Mouse (Mus musculus): ENCODE measurements at regions not wholly inside any gene's neighbourhood (a gene's known extent, or its start where the extent isn't known, plus 50 kb on each side); places are given as distances from the start of the nearest gene placed in this dataset.
A peak's percentile ranks its signal among the peaks of the same experiment; 100 is the strongest.
"Not testable (repeated sequence)": the region's sequence is repeated elsewhere in the genome, so short reads cannot be mapped to it uniquely, and the experiment has no call there.

GRCm38 (mm10) chr1:157755015-157755649 lies 248.6 kb downstream of the Sec16b start:
- no peak for DNase-seq (ENCODE audit: low spot score in 2 of 2)

DNA sequence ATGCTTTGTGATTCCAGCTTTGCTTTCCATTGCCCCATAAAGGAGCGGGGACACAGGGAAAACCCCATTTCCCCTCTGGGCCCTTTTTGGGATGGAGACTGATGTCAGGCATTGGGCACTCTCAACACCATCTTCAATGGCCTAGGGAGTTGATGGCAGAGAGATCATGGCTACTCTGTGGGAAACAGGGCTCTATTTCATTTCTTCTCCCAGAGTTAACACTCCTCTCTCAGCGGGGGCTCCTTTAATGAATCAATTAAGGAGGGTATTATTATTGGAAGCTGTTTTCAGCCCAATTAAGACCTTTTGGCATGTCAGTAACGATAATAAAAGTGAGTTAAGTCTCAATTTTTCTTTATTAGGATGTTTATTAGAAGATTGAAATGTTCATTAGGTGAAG lies 250.4 kb downstream of the Sec16b start:
- DNase-seq (ENCODE audit: low spot score in 2 of 2), result no peak

DNA sequence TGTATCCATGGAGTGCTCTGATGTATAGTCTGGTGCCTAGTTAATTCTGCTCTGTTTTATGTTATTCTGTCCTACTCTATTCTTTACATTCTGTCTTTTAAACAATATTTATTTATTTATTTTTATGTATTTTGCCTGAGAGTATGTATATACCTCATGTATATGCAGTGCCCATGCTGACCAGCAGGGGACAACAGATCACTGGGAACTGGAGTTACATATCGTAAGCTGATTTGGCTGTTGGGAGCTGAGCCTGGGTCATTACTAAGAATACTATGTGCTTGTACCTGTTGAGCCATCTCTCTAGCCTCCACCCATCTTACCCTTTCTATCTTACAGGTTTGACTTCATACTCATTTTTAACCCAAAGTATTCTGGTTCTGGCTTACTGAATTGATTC lies 251.8 kb downstream of the Sec16b start:
- no peak for DNase-seq (ENCODE audit: low spot score in 2 of 2)

GRCm38 (mm10) chr1:157768201-157768600 lies 261.7 kb downstream of the Sec16b start:
- no peak for DNase-seq (ENCODE audit: low spot score in 2 of 2)

GRCm38 (mm10) chr1:157797711-157798110 lies 291.2 kb downstream of the Sec16b start:
- no peak for DNase-seq (ENCODE audit: low spot score in 2 of 2)

DNA sequence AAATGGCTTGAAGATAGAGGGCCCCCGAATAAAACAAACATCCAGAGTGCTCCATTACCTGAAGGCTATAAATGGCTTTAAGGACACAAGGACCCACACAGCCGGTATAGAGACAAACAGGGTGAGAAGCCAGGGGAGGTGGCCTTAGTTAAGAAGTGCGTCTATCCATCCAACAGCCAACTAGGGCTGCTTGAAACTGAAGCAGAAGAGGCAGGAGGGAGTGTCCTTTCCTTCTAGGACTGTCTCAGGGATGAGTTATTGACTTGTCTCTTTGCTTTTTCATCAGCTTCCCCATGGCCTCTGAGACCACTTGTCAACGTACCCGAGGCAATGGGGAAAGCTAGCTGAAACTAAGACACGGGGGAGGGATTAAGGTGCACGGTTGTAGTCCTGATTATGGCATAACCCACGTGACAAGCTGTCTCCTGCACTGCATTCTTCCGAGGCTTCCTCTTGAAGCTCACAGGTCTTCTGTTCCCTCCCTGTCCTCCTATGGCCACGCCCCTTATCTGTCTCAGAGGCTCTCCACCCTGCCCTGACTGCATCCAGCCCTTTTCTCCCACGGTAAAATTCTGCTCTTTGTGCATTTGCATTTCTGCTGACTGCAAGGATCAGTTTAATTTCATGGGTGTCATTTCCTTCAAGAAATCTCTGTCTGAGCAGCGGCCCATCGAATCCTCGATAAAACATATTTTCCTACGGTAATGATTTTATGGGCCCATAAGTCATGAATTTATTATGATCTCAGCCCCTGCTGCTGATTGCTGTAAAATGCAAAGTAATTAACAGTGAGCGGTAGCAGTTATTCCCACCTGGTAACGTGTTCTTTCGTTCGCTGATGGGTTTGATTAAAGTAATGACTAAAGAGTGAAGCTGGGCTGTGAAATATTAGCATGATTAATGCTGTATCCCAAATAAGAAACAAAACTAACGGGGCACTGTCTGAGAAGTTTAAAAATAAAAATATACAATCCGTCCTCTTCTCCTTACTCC lies 292.3 kb downstream of the Sec16b start:
- DNase-seq (ENCODE audit: low spot score in 2 of 2), result no peak

DNA sequence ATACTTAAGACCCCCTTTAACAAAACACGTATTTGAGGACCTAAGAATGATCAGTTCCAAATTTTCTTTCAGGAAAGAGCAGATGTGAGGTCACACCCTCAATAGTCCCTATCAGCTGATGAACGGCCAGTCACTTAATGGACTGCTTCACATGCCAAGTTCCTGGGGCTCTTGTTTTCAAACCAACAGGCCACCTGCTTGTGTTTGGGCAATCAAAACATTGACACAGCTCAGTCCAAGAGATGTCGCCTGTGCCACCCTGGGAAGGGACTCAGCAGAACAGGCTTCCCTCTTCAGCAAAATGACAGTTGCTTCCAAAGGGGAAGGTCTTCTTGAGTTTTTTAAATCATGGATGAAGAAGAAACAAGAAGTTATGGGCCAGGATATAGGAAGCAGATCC lies 294.6 kb downstream of the Sec16b start:
- no peak for DNase-seq (ENCODE audit: low spot score in 2 of 2)

GRCm38 (mm10) chr1:157804229-157804628 lies 297.7 kb downstream of the Sec16b start:
- no peak for DNase-seq (ENCODE audit: low spot score in 2 of 2)

DNA sequence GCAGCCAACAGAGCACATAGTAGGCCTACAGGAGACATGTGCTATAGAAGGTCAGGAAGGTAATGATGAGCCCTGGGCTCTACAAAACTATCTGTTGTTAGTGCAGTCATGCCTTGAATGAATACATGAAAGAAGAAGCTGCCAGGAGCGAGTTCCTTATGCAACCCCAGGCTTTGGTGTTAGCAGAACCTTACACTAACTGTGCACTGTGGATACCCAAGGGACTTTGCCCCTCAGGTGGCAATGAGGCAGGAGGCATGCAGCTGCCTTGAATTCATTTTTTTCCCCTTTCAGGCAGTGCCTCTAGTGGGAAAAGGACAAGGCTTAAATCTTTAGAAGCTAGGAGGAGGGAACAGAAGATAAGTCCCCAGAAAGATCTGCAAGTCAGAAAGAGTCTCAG lies 299.8 kb downstream of the Sec16b start:
- no peak for DNase-seq (ENCODE audit: low spot score in 2 of 2)

GRCm38 (mm10) chr1:157809674-157810471 lies 303.3 kb downstream of the Sec16b start:
- DNase-seq (ENCODE audit: low spot score in 2 of 2), result no peak

GRCm38 (mm10) chr1:157810657-157811056 lies 304.1 kb downstream of the Sec16b start:
- no peak for DNase-seq (ENCODE audit: low spot score in 2 of 2)

DNA sequence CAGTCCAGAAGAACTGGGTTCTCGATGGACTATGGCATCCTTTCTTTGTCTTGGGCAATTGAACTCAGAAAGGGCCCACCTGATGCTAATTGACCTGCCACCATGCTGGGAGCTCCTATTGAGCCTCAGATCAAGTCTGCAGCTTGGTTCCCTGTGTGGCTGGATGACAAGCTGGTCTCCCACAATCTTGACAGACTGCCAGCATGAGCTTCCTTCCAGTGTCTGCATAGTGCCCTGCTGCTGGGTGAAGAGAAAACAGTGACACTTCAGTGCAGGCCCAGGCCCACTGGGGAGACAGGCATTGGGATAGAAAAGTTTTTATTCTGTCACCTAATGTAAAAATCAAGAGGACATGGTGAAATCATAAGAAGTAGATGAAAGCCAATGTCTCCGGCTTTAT lies 321.4 kb downstream of the Sec16b start:
- no peak for DNase-seq (ENCODE audit: low spot score in 2 of 2)

DNA sequence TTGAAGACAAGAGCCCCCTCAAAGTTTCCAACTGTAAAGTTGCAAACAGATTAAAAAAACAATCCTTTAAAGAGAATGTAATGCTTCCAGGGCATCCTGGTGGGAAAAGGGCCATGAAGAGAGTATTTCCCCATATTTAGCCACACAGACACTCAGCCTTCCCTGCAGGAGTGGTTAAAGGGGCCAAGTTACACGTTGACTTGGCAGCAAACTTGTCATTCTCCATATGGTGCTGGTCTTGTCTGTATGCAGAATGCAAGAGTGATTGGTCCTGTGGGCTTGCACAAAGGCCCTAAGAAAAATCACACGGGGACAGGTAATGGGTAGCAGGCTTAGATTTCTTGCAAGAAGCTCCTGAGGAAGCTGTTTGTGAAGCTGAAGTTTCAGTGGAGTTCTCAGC lies 325.0 kb downstream of the Sec16b start:
- DNase-seq (ENCODE audit: low spot score in 2 of 2), result no peak

- DNase-seq (ENCODE audit: low spot score in 2 of 2), result no peak
These were observed 366.2 kb downstream of the Sec16b start for GRCm38 (mm10) chr1:157872775-157873174.

DNA sequence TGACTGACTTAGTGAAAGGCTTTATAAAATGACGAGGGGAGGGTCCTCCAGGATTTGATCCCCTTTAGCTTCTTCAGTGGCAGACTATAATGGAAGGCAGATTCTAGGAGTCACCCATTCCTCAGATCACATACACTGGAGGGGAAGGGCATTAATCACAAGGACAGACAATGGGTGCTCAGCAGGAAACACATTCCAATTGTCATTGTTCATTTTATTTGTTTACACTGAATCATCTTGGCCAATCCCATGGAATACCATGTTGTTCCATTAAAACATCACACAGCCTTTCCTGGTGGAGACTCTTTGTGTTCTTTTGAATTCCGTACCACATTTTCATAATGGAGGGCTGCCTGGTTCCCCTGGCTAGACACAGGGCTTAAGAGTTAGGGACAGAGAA lies 368.5 kb downstream of the Sec16b start:
- DNase-seq (ENCODE audit: low spot score in 2 of 2), result no peak

- not testable (repeated sequence) for DNase-seq (ENCODE audit: low spot score in 2 of 2)
These were observed 370.6 kb downstream of the Sec16b start for GRCm38 (mm10) chr1:157877117-157877516.

DNA sequence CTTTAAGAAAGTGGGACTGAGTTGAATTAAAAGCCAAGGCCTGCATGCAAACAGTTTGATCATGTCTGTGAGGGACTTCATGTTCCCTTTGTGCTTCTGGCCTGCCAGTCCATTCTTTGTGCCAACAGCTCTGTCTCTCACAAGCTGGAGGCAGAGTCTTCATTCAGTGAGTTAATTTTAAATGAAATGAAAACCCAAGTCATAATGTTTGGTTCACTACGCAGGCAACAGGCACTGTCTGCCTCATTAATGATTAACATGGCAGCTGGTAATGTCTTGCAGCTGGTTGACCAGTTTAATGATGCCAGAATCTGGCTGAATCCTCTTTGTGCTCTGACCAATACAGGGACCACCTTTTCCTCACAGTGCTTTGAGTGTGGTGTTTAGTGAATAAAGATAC lies 380.6 kb downstream of the Sec16b start:
- DNase-seq (ENCODE audit: low spot score in 2 of 2), result no peak

DNA sequence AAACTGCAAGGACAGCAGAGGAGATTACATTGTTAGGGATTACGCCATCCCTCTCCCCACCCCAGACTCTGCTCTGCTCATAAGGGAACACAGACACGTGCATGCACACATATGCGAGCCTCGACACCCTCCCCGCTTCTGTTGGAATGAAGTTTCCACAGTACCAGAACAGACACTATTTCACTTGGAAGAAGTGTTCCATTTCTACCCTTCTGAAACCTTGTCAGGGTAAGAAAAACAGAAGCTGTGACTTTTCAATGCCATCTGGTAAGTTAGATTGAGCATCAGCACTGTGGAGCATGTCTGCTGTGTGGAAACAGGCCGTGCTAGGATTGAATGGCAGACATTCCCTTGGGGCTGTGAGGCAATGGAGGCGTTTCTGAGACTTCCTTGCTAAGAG lies 382.0 kb downstream of the Sec16b start:
- DNase-seq (ENCODE audit: low spot score in 2 of 2), result peak in 1 of 2 experiments; percentile 58

- DNase-seq (ENCODE audit: low spot score in 2 of 2), result no peak
These were observed 399.6 kb downstream of the Sec16b start for GRCm38 (mm10) chr1:157906168-157906567.

DNA sequence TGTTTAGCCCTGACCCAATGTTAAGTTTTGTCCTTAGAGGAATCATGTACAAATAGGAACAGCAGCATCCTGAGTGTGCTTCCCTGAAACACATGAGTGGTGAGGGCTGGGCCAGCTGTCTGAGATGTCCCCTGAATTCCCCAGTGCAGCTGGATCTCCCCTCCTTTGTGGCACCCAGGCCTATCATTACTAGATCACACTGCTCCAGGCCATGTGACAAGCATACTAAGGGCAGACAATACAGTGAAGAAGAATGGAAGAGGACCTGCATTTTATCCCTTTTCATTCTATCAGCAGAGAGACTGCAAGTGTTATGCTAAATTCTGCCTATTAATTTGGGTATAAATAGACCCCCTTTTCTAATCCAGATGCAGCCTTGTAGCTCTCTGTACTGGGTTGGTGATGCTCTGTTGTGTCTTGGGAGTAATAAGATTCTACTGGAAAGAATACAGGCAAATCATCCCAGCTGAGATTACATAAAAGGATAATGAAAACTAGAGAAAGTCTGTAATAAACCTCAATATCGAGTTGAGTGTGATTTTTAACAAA lies 418.3 kb downstream of the Brinp2 start:
- no peak for DNase-seq (ENCODE audit: low spot score in 2 of 2)

DNA sequence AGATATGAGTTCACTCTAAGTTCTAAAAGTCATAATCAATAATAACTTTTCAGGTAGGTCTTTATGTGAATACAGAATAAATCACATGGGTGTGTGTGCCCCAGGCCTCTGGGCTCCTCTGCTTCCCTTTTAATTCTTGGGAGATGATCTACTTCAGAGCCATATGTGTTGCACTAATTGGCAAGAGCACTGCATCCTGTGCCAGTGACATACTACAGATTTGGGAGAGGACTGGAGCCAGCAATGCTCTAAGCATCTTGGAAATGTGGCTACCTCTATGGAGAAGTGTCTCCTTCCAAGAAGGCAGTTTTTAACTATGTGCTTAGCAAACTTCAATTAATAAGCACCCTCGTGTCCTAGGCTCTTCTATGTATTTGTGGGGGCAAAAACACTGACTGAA lies 416.6 kb downstream of the Brinp2 start:
- DNase-seq (ENCODE audit: low spot score in 2 of 2), result peak in 1 of 2 experiments; percentile 9

DNA sequence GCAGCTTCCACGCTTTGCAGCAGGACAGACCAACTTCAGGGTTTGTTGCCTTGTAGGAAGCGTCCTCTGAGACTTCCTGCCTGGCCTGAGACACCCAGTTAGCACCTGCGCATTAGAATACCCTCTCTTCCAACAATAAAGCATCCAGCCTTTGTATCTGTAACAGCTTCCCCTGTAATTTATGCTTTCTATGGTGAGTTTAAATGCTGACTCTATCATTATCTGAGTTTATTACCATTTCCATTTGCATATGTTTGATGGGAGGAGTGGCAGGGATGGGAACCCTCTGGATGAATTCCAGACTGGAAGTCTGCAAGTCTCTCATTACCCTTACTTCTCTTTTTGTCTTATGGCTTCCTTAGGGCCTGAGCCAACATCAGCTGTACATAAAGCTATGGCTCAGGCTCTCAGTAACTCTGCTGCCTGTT lies 415.8 kb downstream of the Brinp2 start:
- no peak for DNase-seq (ENCODE audit: low spot score in 2 of 2)

All from left cerebral cortex, adult 8-10 months (tissue).